Mouse (Mus musculus) kidney, postnatal 36 days (tissue): ENCODE data around the gene Cd9.
"Not testable (repeated sequence)": the region's sequence is repeated elsewhere in the genome, so short reads cannot be mapped to it uniquely, and the experiment has no call there.

ENCODE experiments used
- DNase-seq, 2 experiments: peaks; one replicate each; pipeline ENCODE4 v3.0.0; 2021 to 2022; ENCODE audit warnings: mixed read lengths in 2 of 2

Cd9 gene

GRCm38 (mm10) chr6:125498062-125498461 lies 3.5 kb upstream of the Cd9 start:
- peak in 1 of 2 experiments; percentile 52 for DNase-seq

- no peak for DNase-seq
Observed at GRCm38 (mm10) chr6:125496417-125496816, 1.8 kb upstream of the Cd9 start.

GRCm38 (mm10) chr6:125495361-125495760 lies 770 bp upstream of the Cd9 start:
- DNase-seq, result no peak

- DNase-seq, result no peak
Observed at GRCm38 (mm10) chr6:125493147-125493546, 1.4 kb downstream of the Cd9 start.

GRCm38 (mm10) chr6:125492664-125493063 lies 1.9 kb downstream of the Cd9 start:
- no peak for DNase-seq

- DNase-seq, result no peak
Observed at GRCm38 (mm10) chr6:125492033-125492432, 2.6 kb downstream of the Cd9 start.

- DNase-seq, result no peak
Observed at GRCm38 (mm10) chr6:125491393-125491792, 3.2 kb downstream of the Cd9 start.

GRCm38 (mm10) chr6:125489881-125490559 lies 4.6 kb downstream of the Cd9 start:
- peak in 1 of 2 experiments; percentile 63 for DNase-seq

GRCm38 (mm10) chr6:125485589-125485988 lies 9.0 kb downstream of the Cd9 start:
- no peak for DNase-seq

- no peak for DNase-seq
Observed at GRCm38 (mm10) chr6:125484721-125485120, 9.9 kb downstream of the Cd9 start.

GRCm38 (mm10) chr6:125484313-125484660 lies 10.3 kb downstream of the Cd9 start:
- DNase-seq, result not testable (repeated sequence)

- no peak for DNase-seq
Observed at GRCm38 (mm10) chr6:125483515-125484312, 10.9 kb downstream of the Cd9 start.

GRCm38 (mm10) chr6:125482427-125482831 lies 12.2 kb downstream of the Cd9 start:
- peak in 1 of 2 experiments; percentile 53 for DNase-seq

GRCm38 (mm10) chr6:125481667-125482390 lies 12.8 kb downstream of the Cd9 start:
- DNase-seq, result peak; percentile 54 to 74

- peak in 1 of 2 experiments; percentile 45 for DNase-seq
Observed at GRCm38 (mm10) chr6:125480396-125481361, 13.9 kb downstream of the Cd9 start.

GRCm38 (mm10) chr6:125479359-125479758 lies 15.2 kb downstream of the Cd9 start:
- DNase-seq, result peak in 1 of 2 experiments; percentile 49

GRCm38 (mm10) chr6:125478135-125479128 lies 16.2 kb downstream of the Cd9 start:
- DNase-seq, result no peak

- no peak for DNase-seq
Observed at GRCm38 (mm10) chr6:125476826-125477589, 17.6 kb downstream of the Cd9 start.

GRCm38 (mm10) chr6:125476090-125476489 lies 18.5 kb downstream of the Cd9 start:
- DNase-seq, result no peak

- no peak for DNase-seq
Observed at GRCm38 (mm10) chr6:125475184-125475583, 19.4 kb downstream of the Cd9 start.
